Mouse (Mus musculus): ENCODE measurements around the gene Snhg11.

DNA sequence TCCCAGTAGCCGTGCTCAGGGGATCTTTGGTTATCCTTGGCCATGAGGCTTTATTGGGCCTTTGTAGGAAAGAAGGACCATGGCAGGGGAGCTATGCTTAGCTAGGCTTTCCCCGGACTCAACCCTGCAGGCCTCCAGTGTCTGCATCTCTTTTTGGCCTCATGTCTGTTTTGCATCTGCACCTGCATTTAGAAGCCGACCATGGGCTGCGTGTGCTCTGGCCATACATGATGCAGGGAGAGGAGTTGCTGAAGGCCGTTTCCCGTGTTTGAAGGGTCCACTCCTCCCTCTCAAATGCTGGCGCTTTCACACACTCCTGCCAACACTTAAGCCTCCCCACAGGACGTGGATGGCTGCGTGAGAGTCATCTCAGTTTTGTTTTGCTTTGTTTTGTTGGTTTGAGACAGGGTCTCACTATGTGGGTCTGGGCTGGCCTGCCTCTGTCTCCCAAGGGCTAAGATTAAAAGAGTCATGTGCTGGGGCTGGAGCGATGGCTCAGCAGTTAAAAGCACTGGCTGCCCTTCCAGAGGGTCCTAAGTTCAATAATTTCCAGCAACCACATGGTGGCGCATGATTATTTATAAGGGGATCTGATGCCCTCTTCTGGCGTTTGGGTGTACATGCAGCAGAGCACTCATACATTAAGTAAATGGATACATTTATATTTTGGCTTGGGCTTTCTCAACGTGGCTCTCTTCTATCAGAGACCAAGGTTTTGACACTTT lies 4.1 kb downstream of the Snhg11 start:
- TF ChIP-seq POLR2A (IDR thresholded peaks at IDR 0.05; ENCODE audit: borderline replicate concordance, extremely low read depth, low read depth, low read length) (no peak), CTCF (IDR thresholded peaks at IDR 0.05; ENCODE audit: insufficient read depth, low read length) (peak; percentile 60)

Data from lung, adult 2 months (tissue).